ENCODE assay signal across 8 mouse cellular contexts in genomic region chr10:81320550-81321347, GRCm38 (mm10). TPM values are rescaled to one million over a fixed set of nuclear protein-coding genes. Genes with fewer than 3 reads are reported as not detected.
DNase-seq lines count a peak whose midpoint lies in the region; ATAC-seq and TF ChIP-seq lines count a peak whose summit lies in the region.

Gene Cactin, plus strand, starts transcription at chr10:81321103.

- H3K27me3 ChIP-seq in forebrain, embryonic 10.5 days (ENCODE audit: poor library complexity, severe bottlenecking): 0 out of 2 replicates have a peak, but pooled peaks cover 8% of the 10 kb centered on the region
- no peaks in the 10 kb centered on the region for H3K27me3 ChIP-seq in heart, embryonic 15.5 days
- H3K27me3 ChIP-seq in liver, embryonic 14.5 days (ENCODE audit: control insufficient read depth, insufficient read depth, low read length): no peaks in the 10 kb centered on the region
- H3K27me3 ChIP-seq in neural tube, embryonic 11.5 days (ENCODE audit: control insufficient read depth, insufficient read depth, low read length): no peaks in the 10 kb centered on the region
- no peaks in the 10 kb centered on the region for H3K27me3 ChIP-seq in stomach, postnatal 0 days (ENCODE audit: control insufficient read depth, insufficient read depth, low read length)

- WGBS in forebrain, embryonic 10.5 days: 0% methylated on average over 68 of the region's 68 CpGs
- WGBS in heart, embryonic 15.5 days: under 1% methylated on average over 68 of the region's 68 CpGs
- WGBS in liver, embryonic 14.5 days (ENCODE audit: insufficient replicate concordance): under 1% methylated on average over 68 of the region's 68 CpGs
- WGBS in neural tube, embryonic 11.5 days: under 1% methylated on average over 68 of the region's 68 CpGs
- 1% methylated on average over 68 of the region's 68 CpGs for WGBS in stomach, postnatal 0 days

- peak within 1 kb of the TSS; percentile 96 for H3K4me3 ChIP-seq in forebrain, embryonic 10.5 days
- peak within 1 kb of the TSS; percentile 80 for H3K4me3 ChIP-seq in heart, embryonic 15.5 days
- peak within 1 kb of the TSS; percentile 73 to 89 for H3K4me3 ChIP-seq in liver, embryonic 14.5 days (ENCODE audit: insufficient read depth in 1 of 2, low read depth in 2 of 2, low read length in 2 of 2)
- peak within 1 kb of the TSS; percentile 69 for H3K4me3 ChIP-seq in neural tube, embryonic 11.5 days (ENCODE audit: low read depth, low read length)
- H3K4me3 ChIP-seq in stomach, postnatal 0 days (ENCODE audit: low read depth, low read length): peak within 1 kb of the TSS; percentile 90

- TF ChIP-seq CTCF in liver, embryonic 14.5 days (IDR thresholded peaks at IDR 0.05; ENCODE audit: low read depth): peak; percentile 60
- peak; percentile 54 for TF ChIP-seq CTCF in stomach, postnatal 0 days (IDR thresholded peaks at IDR 0.05; ENCODE audit: low read depth)

- peak; percentile 67; the same call in 1 of the 2 replicates for TF ChIP-seq EP300 in liver, embryonic 14.5 days (IDR thresholded peaks at IDR 0.05; ENCODE audit: low read depth)
- TF ChIP-seq EP300 in stomach, postnatal 0 days (optimal IDR thresholded peaks at IDR 0.05): peak; percentile 97

- H3K9me3 ChIP-seq in forebrain, embryonic 10.5 days: no peaks in the 10 kb centered on the region
- H3K9me3 ChIP-seq in heart, embryonic 15.5 days (replicated peaks): no peaks in the 10 kb centered on the region
- H3K9me3 ChIP-seq in liver, embryonic 14.5 days (ENCODE audit: control insufficient read depth, low read length): no peaks in the 10 kb centered on the region
- no peaks in the 10 kb centered on the region for H3K9me3 ChIP-seq in neural tube, embryonic 11.5 days (ENCODE audit: control insufficient read depth, low read length)
- no peaks in the 10 kb centered on the region for H3K9me3 ChIP-seq in stomach, postnatal 0 days (ENCODE audit: control insufficient read depth, low read length)

- H3K4me1 ChIP-seq in forebrain, embryonic 10.5 days: peaks cover 59% of the 10 kb centered on the region
- H3K4me1 ChIP-seq in heart, embryonic 15.5 days (replicated peaks): peaks cover 47% of the 10 kb centered on the region
- H3K4me1 ChIP-seq in liver, embryonic 14.5 days (replicated peaks; ENCODE audit: control insufficient read depth in 2 of 2, insufficient read depth in 2 of 2, low read length in 1 of 2): peaks cover 11 to 12% of the 10 kb centered on the region in 2 experiments
- peaks cover 18% of the 10 kb centered on the region for H3K4me1 ChIP-seq in neural tube, embryonic 11.5 days (ENCODE audit: control insufficient read depth, insufficient read depth, low read length)
- peaks cover 13% of the 10 kb centered on the region; the same call in 1 of the 2 replicates for H3K4me1 ChIP-seq in stomach, postnatal 0 days (replicated peaks; ENCODE audit: control insufficient read depth, insufficient read depth)

- H3K27ac ChIP-seq in forebrain, embryonic 10.5 days: peak within 1 kb of the TSS; percentile 97
- H3K27ac ChIP-seq in heart, embryonic 15.5 days: peak within 1 kb of the TSS; percentile 91
- peak within 1 kb of the TSS; percentile 84 for H3K27ac ChIP-seq in liver, embryonic 14.5 days
- H3K27ac ChIP-seq in neural tube, embryonic 11.5 days (ENCODE audit: low read depth, low read length): peak within 1 kb of the TSS; percentile 75
- peak within 1 kb of the TSS; percentile 87 for H3K27ac ChIP-seq in stomach, postnatal 0 days (replicated peaks)

- ATAC-seq in heart, embryonic 15.5 days (replicated peaks; ENCODE audit: insufficient number of reproducible peaks, insufficient read depth, low FRiP score, low read depth): peak; percentile 92
- peak; percentile 87 for ATAC-seq in liver, embryonic 14.5 days (ENCODE audit: insufficient read depth)
- ATAC-seq in neural tube, embryonic 11.5 days (ENCODE audit: insufficient read depth, low FRiP score, low TSS enrichment): peak; percentile 91
- ATAC-seq in stomach, postnatal 0 days (ENCODE audit: low FRiP score, low TSS enrichment): peak; percentile 91

- H3K36me3 ChIP-seq in forebrain, embryonic 10.5 days (replicated peaks): peaks cover 68% of the 10 kb centered on the region
- H3K36me3 ChIP-seq in heart, embryonic 15.5 days: peaks cover 43% of the 10 kb centered on the region
- peaks cover 34% of the 10 kb centered on the region for H3K36me3 ChIP-seq in liver, embryonic 14.5 days (replicated peaks; ENCODE audit: control insufficient read depth, insufficient read depth, low read depth)
- H3K36me3 ChIP-seq in neural tube, embryonic 11.5 days (ENCODE audit: control insufficient read depth, insufficient read depth, low read length): peaks cover 34% of the 10 kb centered on the region
- peaks cover 31% of the 10 kb centered on the region for H3K36me3 ChIP-seq in stomach, postnatal 0 days (ENCODE audit: control insufficient read depth, insufficient read depth, low read length)

- H3K4me2 ChIP-seq in heart, embryonic 15.5 days: peak within 1 kb of the TSS; percentile 66
- H3K4me2 ChIP-seq in liver, embryonic 14.5 days (ENCODE audit: low read depth): peak within 1 kb of the TSS; percentile 90
- H3K4me2 ChIP-seq in neural tube, embryonic 11.5 days (ENCODE audit: low read depth): peak within 1 kb of the TSS; percentile 77
- peak within 1 kb of the TSS; percentile 80 for H3K4me2 ChIP-seq in stomach, postnatal 0 days (replicated peaks; ENCODE audit: low read depth)

- peak; percentile 97 to 98 for DNase-seq in CD8-positive naive resting alpha-beta T cell, adult 2 months (ENCODE audit: low read depth in 2 of 2, low spot score in 2 of 2)
- peak; percentile 100 for DNase-seq in c-Kit-positive CD71-negative TER-119-negative erythroid progenitor cells, embryonic 14.5 days (ENCODE audit: low read depth)
- peak; percentile 100 for DNase-seq in forebrain, embryonic 10.5 days (ENCODE audit: extremely low spot score, low spot score)
- DNase-seq in kidney, postnatal 25 days: peak; percentile 100
- peak; percentile 100 for DNase-seq in liver, embryonic 14.5 days (ENCODE audit: low read depth in 3 of 3, low spot score in 3 of 3)
- peak; percentile 99 for DNase-seq in neural tube, embryonic 11.5 days (ENCODE audit: low spot score)
- DNase-seq in stomach, postnatal 0 days (ENCODE audit: low spot score): peak; percentile 100

- H3K9ac ChIP-seq in heart, embryonic 15.5 days: peak within 1 kb of the TSS; percentile 85
- peak within 1 kb of the TSS; percentile 75 for H3K9ac ChIP-seq in liver, embryonic 14.5 days (replicated peaks)
- peak within 1 kb of the TSS; percentile 56 for H3K9ac ChIP-seq in neural tube, embryonic 11.5 days (ENCODE audit: low read length)
- peak within 1 kb of the TSS; percentile 92 for H3K9ac ChIP-seq in stomach, postnatal 0 days (ENCODE audit: low read length)

RNA-seq across cellular contexts. Expression of gene Cactin, which starts in this region (rescaled TPM):
- 56.0 and 56.7 TPM in 2 replicates for polyA plus RNA-seq in forebrain, embryonic 10.5 days (2016; fragmentation: Nextera tagmentation; extraction: Ambion mirVana)
- polyA plus RNA-seq in heart, embryonic 15.5 days (2015; fragmentation: Nextera tagmentation; extraction: Ambion mirVana): 23.5 and 34.1 TPM in 2 replicates
- polyA plus RNA-seq in liver, embryonic 14.5 days (2012; rRNA removed): 20.8 and 24.3 TPM in 2 replicates
- 12.1 and 16.6 TPM in 2 replicates for polyA plus RNA-seq in liver, embryonic 14.5 days (2014; fragmentation: Nextera tagmentation; extraction: Ambion mirVana)
- polyA plus RNA-seq in neural tube, embryonic 11.5 days (2014; fragmentation: Nextera tagmentation; extraction: Ambion mirVana): 39.4 and 46.2 TPM in 2 replicates
- 16.2 and 16.6 TPM in 2 replicates for polyA plus RNA-seq in stomach, postnatal 0 days (2015; fragmentation: Nextera tagmentation; extraction: Ambion mirVana)

Comparison
In these comparisons a context has a peak if more than half of its experiments do, and no peak if none do; other contexts are left out.
1. Peak in every context shown above with its lines: DNase-seq, ATAC-seq, H3K4me3 ChIP-seq and H3K27ac ChIP-seq.